Mouse (Mus musculus) lung, embryonic 14.5 days (tissue): ENCODE measurements around the gene Asic4. TPM values are rescaled to one million over a fixed set of nuclear protein-coding genes. Genes with fewer than 3 reads are reported as not detected.

Experiments used
- ATAC-seq: fragments of 200-750 bp; cut with Nextera tagmentation; 2 replicates; pipeline ENCODE4 v1.8.0; 2017; ENCODE audit warnings: mild to moderate bottlenecking, moderate TSS enrichment, moderate library complexity; ENCODE audit not compliant: insufficient read depth
- DNase-seq: peaks from one replicate; pipeline ENCODE4 v3.0.0-alpha.2; 2015
- H3K27ac ChIP-seq: fragments of 300-500 bp; sonication (generic); 2 replicates; pipeline ENCODE4 v1.5.1; 2014; ENCODE audit warnings: low read depth, mild to moderate bottlenecking, moderate library complexity
- H3K27me3 ChIP-seq: fragments of 300-500 bp; sonication (generic); 2 replicates; pipeline ENCODE4 v1.6.1; 2014; ENCODE audit warnings: low read length, control low read depth; ENCODE audit not compliant: insufficient read depth
- H3K36me3 ChIP-seq: fragments of 300-500 bp; sonication (generic); 2 replicates; pipeline ENCODE4 v1.6.1; 2014; ENCODE audit warnings: control low read depth; ENCODE audit not compliant: insufficient read depth
- H3K4me1 ChIP-seq: fragments of 300-500 bp; sonication (generic); 2 replicates; pipeline ENCODE4 v1.6.1; 2014; ENCODE audit warnings: antibody characterized with exemption, control low read depth; ENCODE audit not compliant: insufficient read depth
- H3K4me2 ChIP-seq: fragments of 300-500 bp; sonication (generic); 2 replicates; pipeline ENCODE4 v1.6.1; 2014; ENCODE audit warnings: mild to moderate bottlenecking
- H3K4me3 ChIP-seq: fragments of 300-500 bp; sonication (generic); 2 replicates; pipeline ENCODE4 v1.5.1; 2014; ENCODE audit warnings: low read depth, low read length
- H3K9ac ChIP-seq: fragments of 300-500 bp; sonication (generic); 2 replicates; pipeline ENCODE4 v1.6.1; 2014
- H3K9me3 ChIP-seq: fragments of 300-500 bp; sonication (generic); 2 replicates; pipeline ENCODE4 v1.6.1; 2016; ENCODE audit warnings: low read depth, low read length, control low read depth
- CTCF ChIP-seq: IDR thresholded peaks from 2 replicates; pipeline ENCODE4 v1.5.1; 2016; ENCODE audit warnings: antibody characterized with exemption, low read depth
- WGBS: fragments of 180-500 bp; shearing (Covaris S2); extraction: QIAGEN DNeasy Blood & Tissue Kit; methylation state at CpG from one replicate; pipeline ENCODE4 v1.1.7; 2014; 5-methylcytosine and 5-hydroxymethylcytosine counted together
- polyA plus RNA-seq: library from polyadenylated mRNA; unstranded; fragments of >200 nt; fragmentation: Nextera tagmentation; extraction: Ambion mirVana; gene quantifications from 2 replicates; pipeline ENCODE4 v1.2.1, GENCODE M21; 2014

Gene Asic4
- polyA plus RNA-seq, 1 experiment from 2014 or later, result 0.12 TPM

- Histone ChIP-seq H3K4me3 (peak within 1 kb of the TSS; percentile 72), H3K4me1 (0 out of 2 replicates have a peak, but pooled peaks cover 12% of the 10 kb centered on the region), H3K9me3 (no peaks in the 10 kb centered on the region), H3K9ac (peak within 1 kb of the TSS; percentile 66), H3K27me3 (peaks cover 42% of the 10 kb centered on the region), H3K36me3 (peaks cover 25% of the 10 kb centered on the region), H3K27ac (peak within 1 kb of the TSS; percentile 81), H3K4me2 (peak within 1 kb of the TSS; percentile 79)
- peak; percentile 99 for DNase-seq
- TF ChIP-seq CTCF, result no peak
- ATAC-seq, result peak; percentile 94
- 1% methylated on average over 60 of the region's 76 CpGs for WGBS
Observed at GRCm38 (mm10) chr1:75478916-75479634, 28.8 kb downstream of the Asic4 start, which contains the start of the genes Chpf and Tmem198. TSS of gene Chpf (minus strand) at chr1:75479307. TSS of gene Tmem198 (plus strand) at chr1:75479532.

GRCm38 (mm10) chr1:75479635-75479989 is 29.4 kb downstream of the Asic4 start:
- Histone ChIP-seq H3K4me2 (peak overlapping the region; percentile 79), H3K9ac (no peak overlapping the region), H3K4me1 (0 out of 2 replicates have a peak, but pooled peaks cover 12% of the 10 kb centered on the region), H3K36me3 (peaks cover 22% of the 10 kb centered on the region), H3K27ac (peak overlapping the region; percentile 81; the same call in 1 of the 2 replicates), H3K4me3 (peak overlapping the region; percentile 72), H3K9me3 (no peaks in the 10 kb centered on the region), H3K27me3 (peaks cover 47% of the 10 kb centered on the region)
- ATAC-seq, result no peak
- no peak for DNase-seq
- 2% methylated on average over 24 of the region's 24 CpGs for WGBS
- TF ChIP-seq CTCF, result no peak

GRCm38 (mm10) chr1:75480036-75480435 is 29.8 kb downstream of the Asic4 start:
- H3K36me3 ChIP-seq, result peaks cover 18% of the 10 kb centered on the region
- no peak for TF ChIP-seq CTCF
- H3K9me3 ChIP-seq, result no peaks in the 10 kb centered on the region
- DNase-seq, result no peak
- H3K4me2 ChIP-seq, result peak overlapping the region; percentile 79
- WGBS, result 23% methylated on average over 13 of the region's 13 CpGs
- no peak for ATAC-seq
- H3K4me1 ChIP-seq, result 0 out of 2 replicates have a peak, but pooled peaks cover 12% of the 10 kb centered on the region
- peak overlapping the region; percentile 72 for H3K4me3 ChIP-seq
- peaks cover 51% of the 10 kb centered on the region for H3K27me3 ChIP-seq
- H3K9ac ChIP-seq, result no peak overlapping the region
- H3K27ac ChIP-seq, result no peak overlapping the region

GRCm38 (mm10) chr1:75480735-75481134 is 30.5 kb downstream of the Asic4 start:
- peaks cover 11% of the 10 kb centered on the region for H3K36me3 ChIP-seq
- ATAC-seq, result no peak
- H3K4me1 ChIP-seq, result 0 out of 2 replicates have a peak, but pooled peaks cover 12% of the 10 kb centered on the region
- no peak overlapping the region for H3K4me2 ChIP-seq
- H3K9me3 ChIP-seq, result no peaks in the 10 kb centered on the region
- H3K4me3 ChIP-seq, result no peak overlapping the region
- peaks cover 53% of the 10 kb centered on the region for H3K27me3 ChIP-seq
- DNase-seq, result no peak
- no peak for TF ChIP-seq CTCF
- 76% methylated on average over 7 of the region's 7 CpGs for WGBS
- no peak overlapping the region for H3K27ac ChIP-seq
- no peak overlapping the region for H3K9ac ChIP-seq

- H3K4me2 ChIP-seq, result peak overlapping the region; percentile 79
- TF ChIP-seq CTCF, result no peak
- H3K9ac ChIP-seq, result no peak overlapping the region
- peaks cover 30% of the 10 kb centered on the region for H3K36me3 ChIP-seq
- ATAC-seq (no peak), DNase-seq (no peak)
- H3K27me3 ChIP-seq, result peaks cover 67% of the 10 kb centered on the region
- peaks cover 5% of the 10 kb centered on the region; the same call in 1 of the 2 replicates for H3K4me1 ChIP-seq
- WGBS, result 9% methylated on average over 24 of the region's 24 CpGs
- H3K9me3 ChIP-seq, result no peaks in the 10 kb centered on the region
- no peak overlapping the region for H3K27ac ChIP-seq
- peak overlapping the region; percentile 47; the same call in 1 of the 2 replicates for H3K4me3 ChIP-seq
Observed at GRCm38 (mm10) chr1:75486561-75486960, 36.3 kb downstream of the Asic4 start.

GRCm38 (mm10) chr1:75487040-75487404 is 36.8 kb downstream of the Asic4 start:
- H3K4me1 ChIP-seq, result peaks cover 5% of the 10 kb centered on the region; the same call in 1 of the 2 replicates
- H3K4me3 ChIP-seq, result peak overlapping the region; percentile 47
- peak overlapping the region; percentile 79 for H3K4me2 ChIP-seq
- no peak overlapping the region for H3K27ac ChIP-seq
- no peaks in the 10 kb centered on the region for H3K9me3 ChIP-seq
- peak; percentile 14; the same call in 1 of the 2 replicates for ATAC-seq
- WGBS, result 2% methylated on average over 13 of the region's 13 CpGs
- TF ChIP-seq CTCF, result no peak
- DNase-seq, result no peak
- H3K27me3 ChIP-seq, result peaks cover 65% of the 10 kb centered on the region
- H3K36me3 ChIP-seq, result peaks cover 35% of the 10 kb centered on the region
- no peak overlapping the region for H3K9ac ChIP-seq

GRCm38 (mm10) chr1:75487405-75488161 is 37.3 kb downstream of the Asic4 start:
- Histone ChIP-seq H3K4me3 (peak overlapping the region; percentile 47), H3K9ac (no peak overlapping the region; the same call in 1 of the 2 replicates), H3K27ac (no peak overlapping the region), H3K27me3 (peaks cover 59% of the 10 kb centered on the region), H3K36me3 (peaks cover 40% of the 10 kb centered on the region), H3K9me3 (no peaks in the 10 kb centered on the region), H3K4me2 (peak overlapping the region; percentile 79), H3K4me1 (peaks cover 5% of the 10 kb centered on the region; the same call in 1 of the 2 replicates)
- WGBS, result under 1% methylated on average over 62 of the region's 62 CpGs
- ATAC-seq (peak; percentile 71), DNase-seq (peak; percentile 86)
- TF ChIP-seq CTCF, result peak; percentile 38; the same call in 1 of the 2 replicates
